Mouse (Mus musculus) thymus, postnatal 0 days (tissue): ENCODE measurements around the gene Ufsp2. TPM values are rescaled to one million over a fixed set of nuclear protein-coding genes. Genes with fewer than 3 reads are reported as not detected.

ENCODE experiments used
- DNase-seq: peaks from one replicate; pipeline ENCODE4 v3.0.0-alpha.2; 2015; ENCODE audit warnings: low spot score
- polyA plus RNA-seq: library from polyadenylated mRNA; unstranded; fragments of >200 nt; fragmentation: Nextera tagmentation; extraction: Ambion mirVana; gene quantifications from 2 replicates; pipeline ENCODE4 v1.2.1, GENCODE M21; 2015

Gene Ufsp2
- polyA plus RNA-seq, 1 experiment from 2014 or later, result 53.9 TPM

DNA sequence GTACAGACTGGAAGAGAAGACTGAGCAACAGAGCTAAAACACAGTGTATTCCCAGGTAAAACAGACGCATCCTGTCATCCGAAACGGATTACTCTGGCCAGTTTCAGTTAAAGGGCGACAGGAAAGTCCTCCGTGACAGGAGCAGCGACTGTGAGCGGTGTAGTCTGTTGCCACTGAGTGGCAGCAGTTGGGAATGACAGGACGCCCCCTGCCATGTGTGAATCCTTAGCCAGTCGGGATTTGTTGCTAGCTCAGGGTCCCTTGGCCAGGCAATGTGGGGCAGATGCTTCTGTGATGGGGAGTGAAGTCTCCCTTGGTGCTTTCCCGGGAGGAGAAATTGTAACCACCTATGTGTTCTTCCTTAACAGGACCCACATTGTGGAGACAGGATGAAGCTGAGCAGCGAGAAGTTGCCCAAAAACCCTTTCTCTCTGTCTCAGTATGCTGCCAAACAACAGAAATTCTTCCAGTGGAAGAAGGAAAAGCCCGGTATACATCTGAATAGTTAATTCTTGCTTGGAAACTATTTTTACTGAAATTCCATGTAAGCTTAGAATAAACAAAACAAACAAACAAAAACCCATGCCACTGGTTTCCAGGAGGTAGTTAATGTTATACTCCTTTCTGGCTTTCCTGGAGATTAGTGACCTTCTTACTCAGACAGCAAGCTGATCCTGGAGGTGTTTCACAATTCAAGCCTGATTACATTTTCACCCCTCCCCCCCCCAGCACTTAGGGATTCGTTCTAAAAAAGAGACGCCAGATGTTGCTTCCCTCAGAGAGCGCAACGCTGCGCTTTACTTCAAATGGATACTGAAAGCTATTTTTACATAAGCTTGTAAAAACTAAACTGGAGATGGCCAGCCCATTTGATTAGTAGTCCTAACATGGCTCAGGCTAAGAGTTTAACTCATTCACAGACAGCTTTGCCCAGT lies 35.7 kb downstream of the Ufsp2 start:
- no peak for DNase-seq

DNA sequence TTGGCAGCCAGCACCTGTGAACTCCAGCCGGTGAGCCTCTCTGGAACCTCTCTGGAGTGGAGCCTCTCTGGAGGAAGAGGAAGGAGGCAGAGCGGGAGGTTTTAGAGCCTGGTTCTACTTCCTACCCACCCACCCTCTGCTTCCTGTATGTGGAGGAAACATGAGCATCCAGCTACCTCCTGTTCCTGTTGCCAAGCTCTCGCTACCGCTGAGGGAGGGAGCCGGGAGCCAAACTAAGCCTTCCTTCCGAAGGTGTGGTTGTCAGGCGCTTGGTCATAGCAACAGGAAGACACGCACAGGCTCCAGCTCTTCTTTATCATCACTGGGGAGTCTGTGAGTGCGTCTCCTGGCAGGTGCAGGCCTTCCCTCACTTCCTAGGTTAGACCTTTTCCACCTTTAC lies 46.9 kb downstream of the Ufsp2 start:
- DNase-seq, result no peak

DNA sequence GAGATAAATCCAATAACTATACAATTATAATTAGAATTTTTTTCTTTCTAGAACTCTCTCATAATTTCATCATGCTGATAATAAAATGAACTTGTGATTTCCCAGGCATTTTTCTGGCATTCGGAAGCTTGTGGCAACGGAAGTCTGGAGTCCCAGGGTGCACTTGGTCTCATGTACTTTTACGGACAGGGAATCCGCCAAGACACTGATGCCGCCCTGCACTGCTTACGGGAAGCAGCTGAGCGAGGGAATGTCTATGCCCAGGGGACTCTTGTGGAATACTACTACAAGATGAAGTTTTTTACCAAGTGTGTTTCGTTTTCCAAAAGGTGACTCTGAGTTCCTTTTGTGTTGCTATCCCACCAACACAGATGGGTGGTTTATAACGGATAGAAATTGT lies 47.4 kb downstream of the Ufsp2 start:
- DNase-seq, result no peak

DNA sequence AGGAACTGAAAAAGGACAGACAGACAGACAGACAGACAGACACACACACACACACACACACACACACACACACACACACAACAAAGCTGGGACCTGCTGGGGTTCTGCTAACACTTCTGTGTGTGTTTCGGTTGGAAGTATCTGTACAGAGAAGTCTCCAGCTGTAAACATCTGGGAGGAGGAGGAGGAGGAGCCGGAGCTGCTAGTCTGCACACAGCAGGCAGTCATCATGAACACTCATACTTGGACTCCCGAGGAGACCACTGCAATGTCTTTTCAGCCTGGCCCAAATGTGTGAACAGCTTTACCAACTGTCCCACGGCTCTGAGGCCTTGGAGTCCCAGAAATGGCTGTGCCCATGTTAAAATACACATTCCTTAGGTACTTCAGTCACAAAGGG lies 49.1 kb downstream of the Ufsp2 start:
- DNase-seq, result no peak

DNA sequence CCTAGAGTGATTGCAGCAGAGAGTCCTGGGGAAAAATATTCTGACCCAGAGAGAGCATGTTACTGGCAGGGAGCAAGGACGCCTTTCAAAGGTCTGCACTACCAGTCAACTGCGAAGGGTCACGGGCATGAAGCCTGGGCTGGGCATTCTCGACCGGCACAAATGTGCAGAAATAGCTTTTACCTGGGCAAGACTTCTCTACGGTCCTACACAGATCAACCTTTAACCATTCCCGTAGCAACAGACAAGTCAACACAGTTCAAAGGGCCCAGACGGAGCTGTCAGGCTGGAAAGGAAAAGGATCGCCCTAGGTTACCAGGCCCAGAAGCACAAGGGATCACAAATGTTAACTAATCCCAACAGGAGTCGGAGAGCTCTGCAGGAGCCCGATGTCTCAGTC lies 60.9 kb downstream of the Ufsp2 start:
- no peak for DNase-seq

DNA sequence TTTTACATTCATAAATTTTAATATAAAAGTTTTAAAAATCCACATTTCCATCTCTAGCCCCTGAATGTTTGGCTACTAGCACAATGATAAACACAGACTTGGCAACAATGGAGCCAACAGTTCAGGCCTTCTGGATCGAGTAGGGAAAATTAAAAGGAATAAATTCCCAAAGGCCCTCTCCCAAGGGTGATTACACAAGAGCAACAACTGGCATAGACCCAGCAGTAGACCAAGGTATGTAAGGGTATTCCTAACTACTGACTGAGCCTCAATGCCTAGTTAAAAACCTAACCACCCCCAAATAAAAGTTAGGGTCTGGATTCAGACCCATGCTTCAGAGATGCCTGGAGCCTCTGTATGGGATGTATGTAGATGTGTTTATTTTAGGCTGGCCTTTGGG lies 64.3 kb downstream of the Ufsp2 start:
- DNase-seq, result no peak

DNA sequence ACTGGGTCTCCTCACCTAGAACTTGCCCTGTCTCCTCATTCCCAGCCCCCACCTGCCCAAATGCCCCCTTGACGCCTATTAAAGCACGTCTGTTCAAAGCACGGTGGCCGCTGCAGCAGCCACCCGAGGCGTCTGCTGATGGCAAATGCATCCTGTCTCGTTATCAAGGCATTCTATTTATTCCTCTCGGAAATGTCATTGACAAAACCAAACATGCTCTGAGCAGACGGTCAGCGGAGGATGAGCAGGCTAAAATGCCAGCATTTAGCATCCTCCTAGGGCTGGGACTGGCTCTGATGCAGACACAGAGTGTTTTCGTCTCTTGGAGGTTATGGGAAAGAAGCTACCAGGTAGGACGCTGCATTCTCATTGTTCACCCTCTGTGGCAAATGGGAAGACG lies 64.9 kb downstream of the Ufsp2 start:
- no peak for DNase-seq

Other genes starting within 250 kb of the Ufsp2 start
- gene Pdlim3, start 90.1 kb upstream of the Ufsp2 start, polyA plus RNA-seq, result 3.9 and 4.6 TPM in 2 replicates
- gene Ccdc110, start 40.9 kb upstream of the Ufsp2 start, polyA plus RNA-seq, result not detected in 2 replicates
- 1.3 and 1.5 TPM in 2 replicates for gene 1700029J07Rik, start 276 bp upstream of the Ufsp2 start, polyA plus RNA-seq
- gene Lrp2bp, start 23.8 kb downstream of the Ufsp2 start, polyA plus RNA-seq, result 0.13 and 0.20 TPM in 2 replicates
- 14.5 and 16.1 TPM in 2 replicates for gene Ankrd37, start 30.2 kb downstream of the Ufsp2 start, polyA plus RNA-seq
- gene Cfap97, start 176.2 kb downstream of the Ufsp2 start, polyA plus RNA-seq, result 36.7 and 39.0 TPM in 2 replicates
- gene Snx25, start 176.6 kb downstream of the Ufsp2 start, polyA plus RNA-seq, result 10.7 and 13.3 TPM in 2 replicates
- gene Slc25a4, start 235.8 kb downstream of the Ufsp2 start, polyA plus RNA-seq, result 274 and 292 TPM in 2 replicates